Mouse (Mus musculus): ENCODE results near the gene B3galt1. TPM values are rescaled to one million over a fixed set of nuclear protein-coding genes. Genes with fewer than 3 reads are reported as not detected.

B3galt1 gene
- polyA plus RNA-seq, 1 experiment = 0.04 TPM

GRCm38 (mm10) chr2:67818014-67818413, 252.3 kb downstream of the B3galt1 start:
- WGBS = 38% methylated on average over 2 of the region's 2 CpGs
- Histone ChIP-seq H3K4me3 (ENCODE audit: low read depth, low read length) (no peak overlapping the region), H3K36me3 (ENCODE audit: control insufficient read depth, insufficient read depth, low read length) (no peaks in the 10 kb centered on the region), H3K27ac (ENCODE audit: insufficient read depth, low read depth, low read length) (no peak overlapping the region), H3K27me3 (ENCODE audit: control insufficient read depth, insufficient read depth, low read length) (no peaks in the 10 kb centered on the region), H3K4me1 (ENCODE audit: control insufficient read depth, insufficient read depth, insufficient read length, low read length) (no peaks in the 10 kb centered on the region)
- no peak for TF ChIP-seq CTCF (IDR thresholded peaks at IDR 0.05; ENCODE audit: extremely low read depth, insufficient read length, insufficient replicate concordance, low read depth, low read length)
- no peak for TF ChIP-seq POLR2A (IDR thresholded peaks at IDR 0.05; ENCODE audit: low read depth, low read length)

- Histone ChIP-seq H3K4me1 (ENCODE audit: control insufficient read depth, insufficient read depth, insufficient read length, low read length) (no peaks in the 10 kb centered on the region), H3K36me3 (ENCODE audit: control insufficient read depth, insufficient read depth, low read length) (no peaks in the 10 kb centered on the region), H3K27ac (ENCODE audit: insufficient read depth, low read depth, low read length) (no peak overlapping the region), H3K27me3 (ENCODE audit: control insufficient read depth, insufficient read depth, low read length) (no peaks in the 10 kb centered on the region), H3K4me3 (ENCODE audit: low read depth, low read length) (no peak overlapping the region)
- TF ChIP-seq CTCF (IDR thresholded peaks at IDR 0.05; ENCODE audit: extremely low read depth, insufficient read length, insufficient replicate concordance, low read depth, low read length) = no peak
- no peak for TF ChIP-seq POLR2A (IDR thresholded peaks at IDR 0.05; ENCODE audit: low read depth, low read length)
- WGBS = 85% methylated on average over 5 of the region's 5 CpGs
Measured at GRCm38 (mm10) chr2:67822360-67822759, 256.7 kb downstream of the B3galt1 start.

GRCm38 (mm10) chr2:67827697-67828096, 262.0 kb downstream of the B3galt1 start:
- Histone ChIP-seq H3K4me1 (ENCODE audit: control insufficient read depth, insufficient read depth, insufficient read length, low read length) (no peaks in the 10 kb centered on the region), H3K36me3 (ENCODE audit: control insufficient read depth, insufficient read depth, low read length) (no peaks in the 10 kb centered on the region), H3K27ac (ENCODE audit: insufficient read depth, low read depth, low read length) (no peak overlapping the region), H3K4me3 (ENCODE audit: low read depth, low read length) (no peak overlapping the region), H3K27me3 (ENCODE audit: control insufficient read depth, insufficient read depth, low read length) (no peaks in the 10 kb centered on the region)
- TF ChIP-seq POLR2A (IDR thresholded peaks at IDR 0.05; ENCODE audit: low read depth, low read length) (no peak), CTCF (IDR thresholded peaks at IDR 0.05; ENCODE audit: extremely low read depth, insufficient read length, insufficient replicate concordance, low read depth, low read length) (no peak)
- 72% methylated on average over 4 of the region's 4 CpGs for WGBS

- Histone ChIP-seq H3K27me3 (ENCODE audit: control insufficient read depth, insufficient read depth, low read length) (no peaks in the 10 kb centered on the region), H3K4me1 (ENCODE audit: control insufficient read depth, insufficient read depth, insufficient read length, low read length) (no peaks in the 10 kb centered on the region), H3K36me3 (ENCODE audit: control insufficient read depth, insufficient read depth, low read length) (no peaks in the 10 kb centered on the region), H3K4me3 (ENCODE audit: low read depth, low read length) (no peak overlapping the region), H3K27ac (ENCODE audit: insufficient read depth, low read depth, low read length) (no peak overlapping the region)
- 69% methylated on average over 5 of the region's 5 CpGs for WGBS
- TF ChIP-seq CTCF (IDR thresholded peaks at IDR 0.05; ENCODE audit: extremely low read depth, insufficient read length, insufficient replicate concordance, low read depth, low read length) = no peak
- no peak for TF ChIP-seq POLR2A (IDR thresholded peaks at IDR 0.05; ENCODE audit: low read depth, low read length)
Measured at GRCm38 (mm10) chr2:67829055-67829915, 263.6 kb downstream of the B3galt1 start.

- Histone ChIP-seq H3K27ac (ENCODE audit: insufficient read depth, low read depth, low read length) (no peak overlapping the region), H3K27me3 (ENCODE audit: control insufficient read depth, insufficient read depth, low read length) (no peaks in the 10 kb centered on the region), H3K36me3 (ENCODE audit: control insufficient read depth, insufficient read depth, low read length) (no peaks in the 10 kb centered on the region), H3K4me3 (ENCODE audit: low read depth, low read length) (no peak overlapping the region), H3K4me1 (ENCODE audit: control insufficient read depth, insufficient read depth, insufficient read length, low read length) (no peaks in the 10 kb centered on the region)
- 88% methylated on average over 8 of the region's 8 CpGs for WGBS
- no peak for TF ChIP-seq CTCF (IDR thresholded peaks at IDR 0.05; ENCODE audit: extremely low read depth, insufficient read length, insufficient replicate concordance, low read depth, low read length)
- no peak for TF ChIP-seq POLR2A (IDR thresholded peaks at IDR 0.05; ENCODE audit: low read depth, low read length)
Measured at GRCm38 (mm10) chr2:67847806-67848205, 282.1 kb downstream of the B3galt1 start.

- H3K36me3 ChIP-seq (ENCODE audit: control insufficient read depth, insufficient read depth, low read length) = no peaks in the 10 kb centered on the region
- WGBS = 84% methylated on average over 3 of the region's 3 CpGs
- H3K27me3 ChIP-seq (ENCODE audit: control insufficient read depth, insufficient read depth, low read length) = no peaks in the 10 kb centered on the region
Measured at GRCm38 (mm10) chr2:67850725-67851124, 285.1 kb downstream of the B3galt1 start.

GRCm38 (mm10) chr2:67858340-67858739, 292.7 kb downstream of the B3galt1 start:
- whole genome bisulfite sequencing = 80% methylated on average over 2 of the region's 2 CpGs
- H3K27me3 ChIP-seq (ENCODE audit: control insufficient read depth, insufficient read depth, low read length) = no peaks in the 10 kb centered on the region
- no peaks in the 10 kb centered on the region for H3K4me1 ChIP-seq (ENCODE audit: control insufficient read depth, insufficient read depth, insufficient read length, low read length)
- H3K36me3 ChIP-seq (ENCODE audit: control insufficient read depth, insufficient read depth, low read length) = no peaks in the 10 kb centered on the region
- H3K27ac ChIP-seq (ENCODE audit: insufficient read depth, low read depth, low read length) = no peak overlapping the region
- TF ChIP-seq POLR2A (IDR thresholded peaks at IDR 0.05; ENCODE audit: low read depth, low read length) = no peak
- no peak for TF ChIP-seq CTCF (IDR thresholded peaks at IDR 0.05; ENCODE audit: extremely low read depth, insufficient read length, insufficient replicate concordance, low read depth, low read length)
- H3K4me3 ChIP-seq (ENCODE audit: low read depth, low read length) = no peak overlapping the region

More at GRCm38 (mm10) chr2:67850725-67851124, 285.1 kb downstream of the B3galt1 start:
- no peaks in the 10 kb centered on the region for H3K4me1 ChIP-seq (ENCODE audit: control insufficient read depth, insufficient read depth, insufficient read length, low read length)
- no peak overlapping the region for H3K4me3 ChIP-seq (ENCODE audit: low read depth, low read length)
- no peak for TF ChIP-seq POLR2A (IDR thresholded peaks at IDR 0.05; ENCODE audit: low read depth, low read length)
- no peak for TF ChIP-seq CTCF (IDR thresholded peaks at IDR 0.05; ENCODE audit: extremely low read depth, insufficient read length, insufficient replicate concordance, low read depth, low read length)
- no peak overlapping the region for H3K27ac ChIP-seq (ENCODE audit: insufficient read depth, low read depth, low read length)
